Mouse (Mus musculus): ENCODE results near the gene Hnrnpa3. TPM values are rescaled to one million over a fixed set of nuclear protein-coding genes. Genes with fewer than 3 reads are reported as not detected.

Hnrnpa3 gene
- polyA plus RNA-seq, 1 experiment from 2014 or later, result 360 TPM

Small RNA genes lying within 50 kb of the gene (microRNA-seq; reads per million reads assigned to microRNA genes)
- gene Gm24574, result not detected

Other genes with a start within 250 kb of the Hnrnpa3 start
- 20.0 and 20.5 TPM in 2 replicates for gene Nfe2l2, start 45.4 kb downstream of the Hnrnpa3 start, polyA plus RNA-seq (2016; fragmentation: Nextera tagmentation; extraction: Ambion mirVana)
- 49.7 and 51.8 TPM in 2 replicates for gene Agps, start 172.9 kb downstream of the Hnrnpa3 start, polyA plus RNA-seq (2016; fragmentation: Nextera tagmentation; extraction: Ambion mirVana)